Mouse (Mus musculus) CH12.LX (cell line): ENCODE results near the gene Tmem150c. TPM values are rescaled to one million over a fixed set of nuclear protein-coding genes. Genes with fewer than 3 reads are reported as not detected.

ENCODE experiments used
- DNase-seq: peaks from one replicate; pipeline ENCODE4 v3.0.0-alpha.2; 2013; ENCODE audit errors: extremely low read depth
- H3K27ac ChIP-seq: 2 replicates; pipeline ENCODE4 v1.5.1; 2012; ENCODE audit warnings: low read depth, mild to moderate bottlenecking, control low read depth, moderate library complexity; ENCODE audit not compliant: insufficient read depth
- H3K27me3 ChIP-seq: replicated peaks from 2 replicates; pipeline ENCODE3; 2012; ENCODE audit warnings: inconsistent platforms
- H3K36me3 ChIP-seq, 2 experiments: replicated peaks in 1 of 2; 2 replicates each; pipeline versions ENCODE3 to v1.6.1; 2012; ENCODE audit warnings: inconsistent platforms in 1 of 2, low read length in 1 of 2, mild to moderate bottlenecking in 1 of 2, mixed read lengths in 1 of 2, moderate library complexity in 1 of 2; ENCODE audit not compliant: control insufficient read depth in 1 of 2, insufficient read depth in 1 of 2
- H3K4me1 ChIP-seq, 2 experiments: 2 replicates each; pipeline ENCODE4 v1.6.1; 2012; ENCODE audit warnings: inconsistent platforms in 1 of 2, moderate library complexity in 1 of 2; ENCODE audit not compliant: insufficient read depth in 2 of 2, control insufficient read depth in 1 of 2
- H3K4me2 ChIP-seq: 2 replicates; pipeline ENCODE4 v1.6.1; 2012; ENCODE audit warnings: low read depth, mild to moderate bottlenecking, control low read depth; ENCODE audit not compliant: poor library complexity, insufficient read depth, severe bottlenecking
- H3K4me3 ChIP-seq, 3 experiments: fragments of 150-350 bp in 1 of 3; sonication (generic) in 1 of 3; replicated peaks in 1 of 3; 2 replicates each; pipeline versions ENCODE3 to v1.5.1; 2011 to 2012; ENCODE audit warnings: low read depth in 2 of 3, low read length in 2 of 3, mild to moderate bottlenecking in 2 of 3, moderate library complexity in 2 of 3, control low read depth in 1 of 3, improper control_type of control experiment in 1 of 3, inconsistent platforms in 1 of 3, mixed read lengths in 1 of 3; ENCODE audit not compliant: poor library complexity in 1 of 3
- H3K79me2 ChIP-seq: replicated peaks from 2 replicates; pipeline ENCODE4 v1.6.1; 2012; ENCODE audit warnings: mild to moderate bottlenecking, moderate library complexity; ENCODE audit not compliant: control insufficient read depth, poor library complexity, insufficient read depth, severe bottlenecking; ENCODE audit errors: extremely low read depth
- H3K9ac ChIP-seq: 2 replicates; pipeline ENCODE4 v1.6.1; 2012; ENCODE audit warnings: low read depth, mild to moderate bottlenecking, control low read depth, moderate library complexity; ENCODE audit not compliant: insufficient read depth
- H3K9me3 ChIP-seq: replicated peaks from 2 replicates; pipeline ENCODE3; 2012; ENCODE audit warnings: low read length, inconsistent platforms, mixed read lengths
- BHLHE40 ChIP-seq: IDR thresholded peaks from 2 replicates; pipeline ENCODE4 v1.6.1; 2011; ENCODE audit warnings: mild to moderate bottlenecking, low read depth, low read length, improper control_type of control experiment
- CTCF ChIP-seq, 2 experiments: IDR thresholded peaks in 1 of 2; conservative IDR thresholded peaks in 1 of 2; 2 replicates each; pipeline ENCODE4 v1.5.1; 2011 to 2012; ENCODE audit warnings: low read depth in 2 of 2, low read length in 2 of 2, improper control_type of control experiment in 1 of 2, inconsistent platforms in 1 of 2, mild to moderate bottlenecking in 1 of 2, moderate library complexity in 1 of 2
- GABPA ChIP-seq: IDR thresholded peaks from 2 replicates; pipeline ENCODE4 v1.6.1; 2012; ENCODE audit warnings: low read depth, low read length, improper control_type of control experiment, inconsistent platforms; ENCODE audit not compliant: insufficient replicate concordance
- IRF4 ChIP-seq: IDR thresholded peaks from 2 replicates; pipeline ENCODE4 v1.6.1; 2014; ENCODE audit warnings: low read depth, mild to moderate bottlenecking, inconsistent platforms, low read length, improper control_type of control experiment
- JUN ChIP-seq: IDR thresholded peaks from 2 replicates; pipeline ENCODE4 v1.6.1; 2011; ENCODE audit warnings: low read depth, mild to moderate bottlenecking, low read length, improper control_type of control experiment, moderate library complexity; ENCODE audit not compliant: insufficient read depth
- MXI1 ChIP-seq: IDR thresholded peaks from 2 replicates; pipeline ENCODE4 v1.6.1; 2011; ENCODE audit warnings: mild to moderate bottlenecking, low read depth, low read length, improper control_type of control experiment
- NRF1 ChIP-seq: IDR thresholded peaks from 2 replicates; pipeline ENCODE4 v1.6.1; 2014; ENCODE audit warnings: low read depth, mild to moderate bottlenecking, inconsistent platforms, low read length, improper control_type of control experiment, moderate library complexity
- RAD21 ChIP-seq: IDR thresholded peaks from 2 replicates; pipeline ENCODE4 v1.6.1; 2011; ENCODE audit warnings: low read depth, mild to moderate bottlenecking, low read length, improper control_type of control experiment, moderate library complexity
- SIN3A ChIP-seq: IDR thresholded peaks from 2 replicates; pipeline ENCODE4 v1.6.1; 2012; ENCODE audit warnings: low read length, improper control_type of control experiment, inconsistent platforms
- USF1 ChIP-seq: IDR thresholded peaks from 2 replicates; pipeline ENCODE4 v1.6.1; 2014; ENCODE audit warnings: low read depth, mild to moderate bottlenecking, inconsistent platforms, low read length, improper control_type of control experiment
- ZC3H11A ChIP-seq: IDR thresholded peaks from 2 replicates; pipeline ENCODE4 v1.6.1; 2012; ENCODE audit warnings: low read depth, mild to moderate bottlenecking, inconsistent platforms, low read length, improper control_type of control experiment
- ZNF384 ChIP-seq: IDR thresholded peaks from 2 replicates; pipeline ENCODE4 v1.6.1; 2012; ENCODE audit warnings: low read depth, low read length, improper control_type of control experiment, inconsistent platforms
- dilution Hi-C: fragments of 300-500 bp; cut with MboI; formaldehyde crosslinking; loops from 2 replicates; pipeline ENCODE4 v1.14.3; 2020; ENCODE audit warnings: low sequenced_read_pairs; ENCODE audit not compliant: extremely low pct_unique_long_range_greater_than_20kb, extremely low pct_ligation_motif_present
- in situ Hi-C: fragments of 300-500 bp; cut with MboI; formaldehyde crosslinking; loops from 3 replicates; pipeline ENCODE4 v1.14.3; 2019; ENCODE audit warnings: low sequenced_read_pairs, low pct_ligation_motif_present, low pct_unique_long_range_greater_than_20kb, mixed read lengths
- polyA plus RNA-seq: library from polyadenylated mRNA; unstranded; fragments of >175 nt; gene quantifications from 2 replicates; pipeline ENCODE4 v1.2.1, GENCODE M21; 2012; ENCODE audit warnings: low read depth; ENCODE audit not compliant: insufficient read length
- total RNA-seq, 2 experiments: library from RNA; depleted of rRNA; stranded (reverse); fragments of 300-350 nt in 1 of 2; fragments of >200 nt in 1 of 2; gene quantifications; 2 replicates each; pipeline ENCODE4 v1.2.3; 2012 to 2014

Tmem150c gene
- total and polyA plus RNA-seq, 3 experiments: not detected

GRCm38 (mm10) chr5:100060876-100061275 is 98.7 kb downstream of the Tmem150c start:
- Histone ChIP-seq H3K4me1 (peaks cover 0 to 5% of the 10 kb centered on the region in 2 experiments; a peak in 2 of 4 replicates), H3K79me2 (no peaks in the 10 kb centered on the region), H3K4me3 (no peak overlapping the region), H3K4me2 (no peak overlapping the region), H3K9me3 (no peaks in the 10 kb centered on the region), H3K36me3 (peaks cover 47 to 81% of the 10 kb centered on the region in 2 experiments)
- DNase-seq: no peak
- dilution Hi-C loops: no loop called here
- TF ChIP-seq IRF4 (no peak), USF1 (no peak), ZNF384 (no peak), MXI1 (no peak)
- TF ChIP-seq, all 38 proteins: peak for 0
- in situ Hi-C loops: no loop called here
- H3K27me3 ChIP-seq: no peaks in the 10 kb centered on the region
- H3K9ac ChIP-seq: no peak overlapping the region
- H3K27ac ChIP-seq: no peak overlapping the region

GRCm38 (mm10) chr5:100059326-100059725 is 100.3 kb downstream of the Tmem150c start:
- Histone ChIP-seq H3K27me3 (no peaks in the 10 kb centered on the region), H3K79me2 (0 out of 2 replicates have a peak, but pooled peaks cover 3% of the 10 kb centered on the region), H3K4me2 (no peak overlapping the region), H3K4me1 (peaks cover 0 to 17% of the 10 kb centered on the region in 2 experiments; a peak in 2 of 4 replicates), H3K9ac (no peak overlapping the region), H3K36me3 (peaks cover 38 to 80% of the 10 kb centered on the region in 2 experiments), H3K9me3 (no peaks in the 10 kb centered on the region), H3K27ac (no peak overlapping the region), H3K4me3 (no peak overlapping the region)
- in situ Hi-C loops: no loop called here
- TF ChIP-seq GABPA (no peak), SIN3A (no peak), ZC3H11A (no peak), CTCF (conservative IDR thresholded peaks at IDR 0.05 in 1 of 2, IDR thresholded peaks at IDR 0.05 in 1 of 2; ENCODE audit: low read depth in 2 of 2, low read length in 2 of 2) (no peak), MXI1 (no peak), NRF1 (no peak), RAD21 (no peak)
- DNase-seq: no peak
- dilution Hi-C loops: no loop called here

- Histone ChIP-seq H3K27me3 (no peaks in the 10 kb centered on the region), H3K27ac (no peak overlapping the region), H3K4me1 (peaks cover 0 to 18% of the 10 kb centered on the region in 2 experiments; a peak in 2 of 4 replicates), H3K9me3 (no peaks in the 10 kb centered on the region), H3K9ac (no peak overlapping the region), H3K4me2 (no peak overlapping the region), H3K79me2 (peaks cover 6% of the 10 kb centered on the region; the same call in 1 of the 2 replicates), H3K4me3 (no peak overlapping the region), H3K36me3 (peaks cover 32 to 77% of the 10 kb centered on the region in 2 experiments)
- in situ Hi-C loops (no loop called here), dilution Hi-C loops (no loop called here)
- TF ChIP-seq CTCF (conservative IDR thresholded peaks at IDR 0.05 in 1 of 2, IDR thresholded peaks at IDR 0.05 in 1 of 2; ENCODE audit: low read depth in 2 of 2, low read length in 2 of 2) (no peak), JUN (no peak), BHLHE40 (no peak)
- DNase-seq: no peak
Measured at GRCm38 (mm10) chr5:100058729-100059128, 100.9 kb downstream of the Tmem150c start.
